ENCODE assay signal across 9 mouse cellular contexts in genomic region chr5:89455526-89455925, GRCm38 (mm10). TPM values are rescaled to one million over a fixed set of nuclear protein-coding genes. Genes with fewer than 3 reads are reported as not detected.
DNase-seq lines count a peak whose midpoint lies in the region; ATAC-seq lines count a peak whose summit lies in the region.
"Had no signal": no experiment of that assay in that cellular context is flagged by ENCODE, and none has a peak within 500 bp of the region (broad histone marks: within the 10 kb centered on the region; RNA-seq: fewer than 3 reads in every experiment).

No protein-coding gene starts in this region.

- H3K36me3 ChIP-seq in liver, embryonic 12.5 days, result no peaks in the 10 kb centered on the region

- ATAC-seq in CD4-positive, CD25-positive, alpha-beta regulatory T cell, adult 4 months, result no peak
- no peak for ATAC-seq in liver, embryonic 12.5 days
- peak; percentile 76 for ATAC-seq in hematopoietic stem cell, adult 5-6 weeks (replicated peaks in 1 of 2; ENCODE audit: insufficient read depth in 1 of 2, low FRiP score in 2 of 2, low TSS enrichment in 1 of 2, low read depth in 1 of 2, poor library complexity in 2 of 2, severe bottlenecking in 2 of 2)

- no peaks in the 10 kb centered on the region for H3K4me1 ChIP-seq in liver, embryonic 12.5 days

- H3K27ac ChIP-seq in liver, embryonic 12.5 days, result no peak overlapping the region

- no peaks in the 10 kb centered on the region for H3K27me3 ChIP-seq in liver, embryonic 12.5 days (replicated peaks)

- no peak overlapping the region for H3K9ac ChIP-seq in liver, embryonic 12.5 days

- H3K9me3 ChIP-seq in liver, embryonic 12.5 days (replicated peaks), result no peaks in the 10 kb centered on the region

- peak; percentile 2 for DNase-seq in CD4-positive, CD25-positive, alpha-beta regulatory T cell, adult 2 months (ENCODE audit: low read depth, low spot score)
- DNase-seq in liver, result peak; percentile 42
- DNase-seq in brain, adult 2 months (ENCODE audit: low read depth, low spot score), result peak; percentile 14
- peak; percentile 23 to 34 for DNase-seq in lung, adult 18-20 months
- peak; percentile 75 for DNase-seq in testis, postnatal 10 days (ENCODE audit: low spot score)

- no peak overlapping the region for H3K4me2 ChIP-seq in liver, embryonic 12.5 days

- 39% methylated on average over 8 of the region's 8 CpGs for WGBS in liver, embryonic 12.5 days (ENCODE audit: insufficient replicate concordance)

- H3K4me3 ChIP-seq in liver, embryonic 12.5 days, result no peak overlapping the region
- H3K4me3 ChIP-seq: myocyte had no signal

RNA-seq across cellular contexts. Expression of gene Gc, which starts 2.2 kb away (rescaled TPM):
- polyA plus RNA-seq in CD4-positive, CD25-positive, alpha-beta regulatory T cell, adult 4 months (2017; shearing (Covaris generic)), result not detected
- polyA plus RNA-seq in liver, embryonic 12.5 days (2016; fragmentation: Nextera tagmentation; extraction: Ambion mirVana), result 33.7 and 47.2 TPM in 2 replicates
- not detected in 2 replicates for total RNA-seq in hematopoietic stem cell, adult 5-6 weeks (2017)
- polyA plus RNA-seq: myocyte had no signal

Comparison
In these comparisons a context has a peak if more than half of its experiments do, and no peak if none do; other contexts are left out.
1. DNase-seq: peak in every context shown above with its lines; median percentile 75 in testis, postnatal 10 days; 42 in liver; 28 in lung, adult 18-20 months; 14 in brain, adult 2 months; 2 in CD4-positive, CD25-positive, alpha-beta regulatory T cell, adult 2 months.
2. ATAC-seq: peak in hematopoietic stem cell, adult 5-6 weeks (2 of 2); none in CD4-positive, CD25-positive, alpha-beta regulatory T cell, adult 4 months (single experiment) and liver, embryonic 12.5 days (single experiment).
3. RNA of gene Gc, which starts 2.2 kb away (polyA plus RNA-seq): 33.7 to 47.2 TPM in liver, embryonic 12.5 days; not detected in CD4-positive, CD25-positive, alpha-beta regulatory T cell, adult 4 months; every median in the first group is over 10 times any median in the second.